Mouse (Mus musculus) erythroblast, embryonic 14.5 days (primary cell): Measurements from ENCODE around the gene P3h1.

Experiments
- GATA1 ChIP-seq: IDR thresholded peaks from 2 replicates; pipeline ENCODE4 v1.6.1; 2012; ENCODE audit warnings: low read length, inconsistent platforms, mixed read lengths
- TAL1 ChIP-seq: IDR thresholded peaks from 3 replicates; pipeline ENCODE4 v1.6.1; 2012; ENCODE audit warnings: low read length, inconsistent platforms, mixed read lengths

DNA sequence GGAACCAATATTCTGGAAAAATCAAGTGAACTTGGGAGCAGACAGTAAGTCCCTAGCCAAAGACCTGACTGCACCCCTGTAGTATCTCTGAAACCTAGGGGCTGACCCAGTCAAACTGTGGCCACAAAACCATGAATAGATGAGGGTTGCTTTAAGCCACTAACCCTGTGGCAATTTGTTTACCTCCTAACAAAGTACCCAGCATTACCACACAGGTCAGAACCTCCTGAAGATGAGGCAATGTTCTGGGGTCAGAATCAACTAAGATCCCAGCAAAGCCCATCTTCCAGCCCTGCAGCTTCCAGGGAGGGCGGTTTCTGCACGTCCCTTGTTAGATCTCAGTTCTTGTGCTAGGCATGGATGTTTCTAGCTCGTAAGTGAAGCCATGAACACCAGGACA, 8.2 kb upstream of the P3h1 start:
- TF ChIP-seq TAL1 (no peak), GATA1 (no peak)
